Mouse (Mus musculus): ENCODE data around the gene Rasa3.

Gene Rasa3

DNA sequence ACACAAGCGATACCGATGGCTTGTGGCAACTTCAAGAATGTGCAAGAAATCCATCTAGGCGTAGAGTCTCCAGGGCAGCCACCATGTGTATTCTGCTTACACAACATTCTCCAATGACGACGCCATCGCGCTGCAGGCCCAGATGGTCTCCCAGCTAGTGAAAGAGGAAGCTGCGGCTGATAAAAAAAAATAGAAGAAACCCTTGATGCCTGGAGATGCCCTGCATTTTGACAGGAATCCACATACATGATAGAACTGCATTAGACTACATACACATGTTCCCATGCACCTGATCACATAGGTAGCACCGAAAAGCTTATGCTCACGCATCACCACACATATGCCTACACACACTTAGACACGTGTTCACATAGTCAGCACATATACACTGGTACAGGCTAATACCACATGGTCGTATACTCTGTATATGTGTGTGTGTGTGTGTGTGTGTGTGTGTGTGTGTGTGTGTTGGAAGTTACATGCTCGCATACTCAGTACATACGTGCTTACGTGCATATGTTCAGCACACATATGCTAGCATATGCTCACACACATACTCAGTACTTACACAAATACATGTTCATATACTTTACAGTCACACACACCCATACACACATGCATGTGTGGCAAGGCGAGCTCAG is 8.4 kb upstream of the Rasa3 start:
- DNase-seq (ENCODE audit: low read depth in 1 of 2, low spot score in 2 of 2) = peak; percentile 76 to 78

DNA sequence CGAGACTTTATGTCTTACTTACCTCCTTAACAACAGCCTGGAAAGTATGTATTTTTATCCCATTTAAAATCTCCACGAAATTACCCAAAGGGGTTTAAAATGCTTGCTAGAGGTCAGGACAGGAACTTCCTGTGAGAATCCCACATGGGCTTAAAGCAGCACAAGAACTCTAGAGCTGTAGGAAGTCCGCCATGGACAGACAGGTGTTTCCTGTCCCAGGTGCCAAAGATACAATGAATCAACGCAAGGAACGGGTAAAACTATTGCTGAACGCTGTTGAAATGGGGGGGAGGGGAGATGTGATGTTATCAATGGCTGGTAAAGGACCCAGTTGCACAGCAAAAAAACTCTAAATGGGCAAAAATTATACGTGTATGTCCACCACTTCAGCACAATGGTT is 6.7 kb upstream of the Rasa3 start:
- no peak for DNase-seq (ENCODE audit: low read depth in 1 of 2, low spot score in 2 of 2)

DNA sequence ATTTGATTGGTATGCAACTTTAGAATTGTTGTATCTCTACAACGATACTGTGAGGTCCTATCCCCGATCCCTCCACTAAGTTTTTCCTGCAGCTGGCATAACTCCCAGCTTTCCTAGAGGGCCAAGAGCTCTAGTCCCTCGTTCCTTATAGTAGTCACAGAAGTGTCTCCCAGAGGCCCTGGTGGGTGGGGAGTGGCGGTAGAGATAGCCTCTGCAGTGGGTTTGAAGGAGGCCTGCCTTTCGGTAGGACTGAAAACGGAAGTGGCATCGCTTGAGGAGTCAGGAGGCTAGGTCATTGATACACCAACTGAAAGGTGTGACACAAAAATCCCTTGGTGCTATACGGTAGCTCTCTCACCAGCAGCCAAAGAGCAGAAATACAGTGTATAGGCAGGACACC is 779 bp upstream of the Rasa3 start:
- DNase-seq (ENCODE audit: low read depth in 1 of 2, low spot score in 2 of 2) = no peak

DNA sequence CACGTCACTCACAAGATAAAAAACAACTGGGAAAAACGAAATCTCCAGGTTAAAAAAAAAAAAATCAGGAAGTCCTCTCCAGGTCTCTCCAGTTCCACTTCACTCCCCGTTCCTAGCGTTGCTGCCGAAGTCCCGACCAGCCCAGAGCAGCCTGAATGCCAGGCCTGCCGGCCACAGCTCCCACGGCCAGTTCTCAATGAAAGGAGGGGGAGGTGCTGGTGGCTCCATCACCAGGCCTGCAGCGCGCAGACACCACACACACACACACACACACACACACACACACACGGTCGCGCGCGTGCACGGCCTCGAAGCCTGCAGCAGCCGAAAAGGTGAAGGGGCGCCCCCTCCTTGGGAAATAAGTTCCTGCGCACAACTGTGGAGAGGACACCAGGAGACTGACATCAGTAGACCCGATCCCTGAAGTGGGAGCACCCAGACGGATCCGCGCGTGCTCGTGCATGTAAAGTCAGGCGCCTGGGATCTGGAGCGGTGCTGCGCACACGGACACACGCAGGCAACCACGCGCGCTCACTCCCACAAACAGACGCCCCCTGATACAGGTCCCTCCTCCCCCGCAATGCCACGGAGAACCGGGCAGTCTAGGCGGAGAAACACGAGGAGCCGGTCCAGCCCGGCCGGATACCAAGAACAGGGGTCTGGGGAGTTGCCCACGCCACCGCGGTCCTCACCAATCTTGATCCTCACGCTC is 546 bp downstream of the Rasa3 start:
- peak; percentile 27 to 47 for DNase-seq (ENCODE audit: low read depth in 1 of 2, low spot score in 2 of 2)

DNA sequence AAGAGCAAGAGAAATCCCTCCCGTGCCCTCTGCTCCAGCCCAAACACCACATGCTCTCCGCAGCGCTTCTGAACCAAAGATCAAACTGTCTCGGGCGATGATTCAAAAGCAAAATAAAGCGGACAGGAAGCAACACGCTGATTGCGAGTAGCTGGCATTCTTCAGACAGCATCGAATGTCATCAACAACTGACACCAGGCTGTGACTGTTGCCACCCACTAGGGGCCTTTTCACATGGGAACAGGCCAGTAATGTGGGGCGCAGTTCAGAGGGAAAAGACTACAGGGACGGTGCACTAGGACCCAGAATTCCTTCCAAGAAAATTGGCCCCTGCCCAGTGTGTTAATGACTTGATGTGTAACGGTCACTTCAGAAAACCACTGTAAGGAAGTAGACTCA is 1.1 kb downstream of the Rasa3 start:
- DNase-seq (ENCODE audit: low read depth in 1 of 2, low spot score in 2 of 2) = peak; percentile 48 to 67

DNA sequence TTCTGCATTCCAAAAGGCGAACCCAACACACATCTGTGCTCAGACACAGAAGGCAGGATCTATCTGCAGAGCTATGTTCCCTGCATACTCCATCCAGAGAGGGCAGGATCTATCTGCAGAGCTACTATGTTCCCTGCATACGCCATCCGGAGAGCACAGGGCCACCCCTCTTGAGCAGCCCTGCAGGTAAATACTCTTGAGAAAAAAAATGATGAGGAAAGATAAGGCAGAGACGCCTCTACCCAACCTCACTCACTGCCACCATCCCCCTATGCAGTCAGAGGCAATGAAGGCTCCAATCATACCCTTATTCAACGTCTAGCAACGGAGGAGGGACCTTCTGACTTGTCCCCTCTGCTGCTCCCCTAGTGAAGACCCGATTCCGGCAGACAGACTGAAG is 1.9 kb downstream of the Rasa3 start:
- no peak for DNase-seq (ENCODE audit: low read depth in 1 of 2, low spot score in 2 of 2)

DNA sequence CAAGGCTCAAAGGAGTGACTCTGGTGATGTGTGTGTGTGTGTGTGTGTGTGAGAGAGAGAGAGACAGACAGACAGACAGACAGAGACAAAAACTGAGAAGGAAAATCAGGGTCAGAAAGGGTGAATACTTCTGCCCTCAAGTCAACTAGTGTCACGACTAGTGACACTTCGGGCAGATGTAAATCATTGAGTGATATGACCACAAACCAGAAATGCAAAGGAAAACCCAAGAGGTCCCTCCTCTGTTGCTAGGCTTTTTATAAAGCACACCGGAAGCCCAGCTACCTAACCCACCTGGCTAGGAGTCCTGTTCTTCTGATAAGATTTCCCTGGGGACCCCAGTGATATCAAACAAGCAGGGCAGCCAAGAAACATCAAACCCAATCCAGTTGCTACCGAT is 2.3 kb downstream of the Rasa3 start:
- DNase-seq (ENCODE audit: low read depth in 1 of 2, low spot score in 2 of 2) = no peak

DNA sequence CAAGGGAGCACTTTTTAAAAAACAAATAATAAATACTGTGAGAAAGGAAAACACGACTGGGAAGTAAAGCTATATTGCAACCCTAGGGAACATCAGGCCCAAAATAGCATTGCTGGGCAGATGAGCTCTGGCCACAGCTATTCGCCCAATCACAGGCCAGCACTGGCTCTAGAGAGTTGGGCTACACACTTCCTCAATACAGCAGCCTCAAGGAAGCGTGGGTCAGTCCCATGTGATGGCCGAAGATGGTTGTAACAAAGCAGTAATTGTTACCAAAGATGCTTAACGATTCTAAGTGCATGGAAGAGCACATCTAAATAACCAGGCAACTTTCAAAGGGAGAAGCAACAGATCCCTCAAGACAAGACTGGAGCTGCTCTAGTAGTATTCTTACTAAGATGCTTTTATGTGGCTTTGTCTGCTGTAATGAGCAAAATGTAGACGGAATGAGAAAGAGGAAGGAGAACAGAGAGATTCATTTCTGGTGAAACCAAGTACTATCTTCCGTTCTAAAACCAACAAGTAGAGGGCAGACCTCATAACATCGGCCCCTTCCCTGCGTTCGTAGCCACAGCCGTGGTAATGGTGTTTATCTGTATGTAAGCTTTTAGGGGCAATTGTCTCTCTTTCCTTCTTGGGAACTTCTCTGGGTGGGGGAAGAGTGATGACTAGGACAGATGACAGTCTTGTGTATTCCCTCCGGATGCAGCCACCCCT is 3.0 kb downstream of the Rasa3 start:
- DNase-seq (ENCODE audit: low read depth in 1 of 2, low spot score in 2 of 2) = peak; percentile 30 to 54

DNA sequence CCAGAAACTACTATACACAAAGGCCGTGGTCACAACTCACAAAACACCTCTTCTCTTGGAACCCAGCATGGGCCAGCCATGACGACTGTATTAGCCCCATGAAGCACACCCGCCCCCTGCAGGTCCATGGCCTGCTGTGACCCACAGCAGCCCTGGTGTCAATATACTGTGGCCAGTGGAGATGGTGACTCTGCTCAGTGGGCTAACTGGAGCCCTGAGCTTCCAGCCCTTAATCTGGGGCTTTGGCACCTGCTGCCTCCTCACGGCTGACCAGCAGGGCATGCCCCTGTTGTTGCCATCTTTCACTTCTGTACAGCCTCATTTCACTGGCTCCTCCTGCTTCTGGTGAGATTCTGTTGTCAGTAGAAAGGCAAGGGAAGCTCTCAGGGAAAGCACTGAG is 4.2 kb downstream of the Rasa3 start:
- DNase-seq (ENCODE audit: low read depth in 1 of 2, low spot score in 2 of 2) = no peak

DNA sequence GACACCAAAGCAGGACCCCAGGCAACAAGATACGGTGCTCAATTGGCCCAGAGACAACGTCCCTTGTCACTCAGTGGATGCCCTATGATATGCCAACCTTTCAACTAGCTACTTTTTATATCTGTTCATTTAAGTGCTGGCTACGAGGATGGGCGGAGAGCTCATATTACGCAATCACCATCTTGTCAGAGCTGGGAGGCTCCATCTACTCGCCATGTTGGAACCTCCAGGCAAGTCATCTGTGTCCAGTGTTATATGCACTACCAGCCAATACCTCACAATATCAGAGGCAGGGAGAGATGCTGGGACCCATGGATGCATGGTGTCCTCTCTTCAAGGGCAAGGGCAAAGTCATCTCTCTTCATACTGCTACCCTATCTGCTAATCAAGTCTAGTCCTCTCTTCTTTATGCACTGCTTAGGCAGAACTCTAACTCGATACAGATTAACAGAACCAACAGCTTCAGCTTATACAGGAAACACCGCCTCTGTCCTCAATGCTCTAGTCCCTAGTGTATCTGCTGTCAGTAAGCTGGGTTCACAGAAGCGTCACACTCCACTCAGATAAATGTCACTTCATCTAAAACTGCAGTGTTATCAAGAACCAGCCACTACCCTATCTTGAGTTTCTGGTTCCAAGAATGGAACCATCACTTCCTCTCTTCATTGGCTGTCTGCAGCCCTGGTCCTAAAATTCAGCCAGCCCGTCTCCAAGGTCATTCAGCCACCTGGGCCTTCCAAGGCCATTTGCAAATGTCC is 6.0 kb downstream of the Rasa3 start:
- DNase-seq (ENCODE audit: low read depth in 1 of 2, low spot score in 2 of 2) = no peak

DNA sequence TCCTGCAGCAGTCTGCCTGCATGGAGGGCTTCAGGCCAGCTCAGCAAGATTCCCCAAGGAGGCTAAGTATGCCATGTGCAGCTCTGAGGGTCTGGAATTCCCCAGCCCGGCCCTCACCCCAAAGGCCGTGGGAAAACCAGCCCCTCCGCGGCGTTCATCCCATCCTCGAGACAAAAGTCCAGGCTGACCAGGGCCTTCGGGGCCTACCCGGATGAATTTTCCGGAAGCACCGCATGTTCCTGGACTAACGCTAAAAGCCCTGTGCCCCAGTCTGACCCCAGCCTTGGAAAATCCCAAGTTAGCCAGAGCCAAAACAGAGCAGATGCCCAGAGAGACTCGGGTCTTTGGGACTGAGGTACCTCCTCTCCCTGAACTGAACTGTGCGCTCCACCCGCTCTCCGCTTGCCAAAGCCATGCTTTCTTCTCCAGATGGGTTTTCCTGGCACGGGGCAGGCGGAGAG is 7.4 kb downstream of the Rasa3 start:
- no peak for DNase-seq (ENCODE audit: low read depth in 1 of 2, low spot score in 2 of 2)

DNA sequence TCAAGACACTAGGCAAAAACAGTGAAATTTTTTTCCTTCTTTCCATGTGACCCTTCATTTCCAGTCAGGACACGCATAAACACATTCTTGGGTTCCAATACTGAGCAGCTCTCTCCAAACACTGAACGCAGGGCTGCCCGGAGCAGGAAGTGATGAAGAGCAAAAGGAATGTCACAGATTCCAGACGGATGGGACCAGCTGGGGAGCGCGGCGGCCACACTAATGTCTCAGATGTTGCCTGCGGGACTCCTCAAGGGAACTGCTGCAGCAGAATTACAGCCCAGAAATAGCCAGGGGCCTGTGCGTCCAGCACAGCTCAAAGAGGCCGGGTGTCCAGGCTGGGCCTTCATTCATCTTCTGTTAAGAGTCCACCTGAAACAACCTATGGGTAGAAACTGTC is 9.0 kb downstream of the Rasa3 start:
- no peak for DNase-seq (ENCODE audit: low read depth in 1 of 2, low spot score in 2 of 2)

DNA sequence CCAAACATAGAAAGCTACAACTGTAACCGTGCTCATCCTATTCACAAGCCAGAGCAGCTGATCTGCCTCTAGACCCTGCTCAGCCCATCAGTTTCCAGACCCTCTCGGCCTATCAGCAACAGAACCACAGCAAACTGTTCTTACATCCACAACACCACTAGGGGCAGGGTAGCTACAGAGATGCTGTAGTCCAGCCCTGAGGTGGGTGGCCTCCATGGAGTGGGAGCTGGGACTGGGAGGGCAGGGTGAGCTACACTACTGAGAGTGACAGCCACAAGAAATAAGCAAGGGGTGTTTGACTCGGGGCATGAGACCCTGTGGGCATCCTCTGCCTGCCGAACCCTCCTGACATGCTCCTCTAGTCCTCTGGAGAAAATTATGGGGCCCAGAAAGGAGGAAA is 9.5 kb downstream of the Rasa3 start:
- DNase-seq (ENCODE audit: low read depth in 1 of 2, low spot score in 2 of 2) = no peak

DNA sequence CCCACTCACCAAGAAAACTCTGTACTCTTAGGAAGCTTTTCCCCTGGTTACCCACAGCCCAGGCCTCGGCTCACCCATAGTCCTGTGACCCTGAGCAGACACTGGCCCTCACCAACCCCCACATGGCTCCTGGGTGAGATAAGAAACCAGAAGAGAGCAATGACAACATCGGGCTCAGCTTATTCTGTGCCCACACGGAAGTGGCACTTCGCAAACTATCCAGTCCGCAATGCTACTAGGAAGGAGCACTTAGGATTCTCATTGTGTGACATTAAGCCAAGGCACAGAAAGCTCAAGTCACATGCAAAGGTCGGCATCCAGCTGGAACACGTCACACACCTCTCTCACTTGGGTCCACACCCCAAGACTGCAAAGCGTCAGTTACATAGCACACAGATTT is 11.5 kb downstream of the Rasa3 start:
- DNase-seq (ENCODE audit: low read depth in 1 of 2, low spot score in 2 of 2) = no peak

DNA sequence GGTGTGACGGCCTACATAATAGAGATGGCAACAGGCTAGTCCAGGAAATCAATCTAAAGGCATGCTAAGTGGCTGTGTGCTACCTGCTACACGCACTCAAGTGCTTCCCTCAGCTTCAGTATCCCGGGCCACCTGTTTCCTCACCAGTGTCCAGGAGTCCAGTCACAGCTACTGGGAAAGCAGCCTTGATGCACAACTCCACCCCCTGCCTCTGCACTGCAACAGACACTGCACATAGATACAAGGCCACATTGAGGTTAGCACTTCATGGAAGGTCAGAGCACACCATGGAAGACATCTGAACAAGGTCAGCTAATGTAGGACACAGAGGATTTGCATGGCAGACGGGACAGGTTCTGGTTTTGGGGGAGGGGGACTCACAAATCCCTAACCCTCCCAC is 11.9 kb downstream of the Rasa3 start:
- no peak for DNase-seq (ENCODE audit: low read depth in 1 of 2, low spot score in 2 of 2)

DNA sequence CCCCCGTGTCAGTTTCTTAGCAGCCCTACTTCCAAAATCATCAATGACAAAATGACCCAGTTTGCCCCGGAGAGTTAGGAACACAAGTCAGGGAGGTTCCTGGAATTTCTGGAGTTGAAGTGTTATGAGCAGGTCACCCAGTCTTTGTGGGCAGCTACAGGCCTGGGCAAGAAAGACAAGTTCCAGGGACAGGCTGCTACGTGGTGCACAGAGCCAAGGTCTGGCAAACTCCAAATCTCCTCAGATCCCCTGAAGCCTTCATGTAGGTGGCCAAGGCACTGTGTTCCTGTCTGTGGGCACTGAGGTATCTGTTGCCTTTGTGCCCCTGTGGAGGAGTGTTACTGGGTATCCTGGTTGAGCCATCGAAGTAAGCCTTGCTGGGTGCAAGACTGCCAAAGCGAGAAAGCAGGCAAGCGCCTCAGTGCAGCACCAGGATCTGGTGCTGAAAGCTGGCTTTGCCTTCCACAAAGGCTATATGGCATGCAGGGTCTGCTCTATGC is 12.6 kb downstream of the Rasa3 start:
- no peak for DNase-seq (ENCODE audit: low read depth in 1 of 2, low spot score in 2 of 2)

DNA sequence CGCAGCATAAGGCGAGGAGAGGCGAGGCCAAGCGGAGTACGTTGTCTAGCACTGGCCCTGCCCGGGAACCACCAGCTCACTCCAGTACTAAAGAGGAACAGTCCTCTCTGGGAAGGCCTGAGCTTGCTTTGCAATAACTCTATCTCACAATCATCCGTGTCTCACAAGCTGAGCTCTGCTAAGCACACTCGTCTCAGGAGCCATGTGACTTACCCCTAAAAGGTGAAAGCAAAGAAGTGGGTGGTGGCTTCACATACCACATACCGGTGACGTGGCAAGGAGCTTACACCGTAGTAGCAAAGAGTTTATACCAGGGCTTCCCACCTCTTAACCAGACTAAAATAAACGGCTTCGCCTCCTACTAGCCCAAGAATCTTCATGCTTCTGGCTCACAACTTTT is 17.1 kb downstream of the Rasa3 start:
- no peak for DNase-seq (ENCODE audit: low read depth in 1 of 2, low spot score in 2 of 2)

DNA sequence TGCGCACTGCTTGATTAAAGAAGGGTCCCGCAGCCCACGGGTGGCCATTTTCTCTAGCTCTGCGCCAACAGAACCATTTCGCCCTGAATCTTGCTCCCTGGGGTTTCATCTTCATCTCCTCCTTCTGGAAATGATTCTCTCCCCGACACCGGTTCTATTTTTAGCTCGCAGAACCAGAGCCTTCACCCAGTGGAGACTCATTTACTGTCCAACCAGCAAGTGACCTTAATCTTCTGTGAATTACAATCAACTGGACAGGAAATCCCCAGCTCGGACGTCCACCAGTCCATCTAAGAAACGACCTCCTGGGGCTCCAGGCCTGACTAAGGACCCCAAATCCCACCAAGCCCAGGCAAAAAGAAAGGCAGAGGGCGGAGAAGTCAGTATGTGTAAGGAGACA is 19.9 kb downstream of the Rasa3 start:
- no peak for DNase-seq (ENCODE audit: low read depth in 1 of 2, low spot score in 2 of 2)

DNA sequence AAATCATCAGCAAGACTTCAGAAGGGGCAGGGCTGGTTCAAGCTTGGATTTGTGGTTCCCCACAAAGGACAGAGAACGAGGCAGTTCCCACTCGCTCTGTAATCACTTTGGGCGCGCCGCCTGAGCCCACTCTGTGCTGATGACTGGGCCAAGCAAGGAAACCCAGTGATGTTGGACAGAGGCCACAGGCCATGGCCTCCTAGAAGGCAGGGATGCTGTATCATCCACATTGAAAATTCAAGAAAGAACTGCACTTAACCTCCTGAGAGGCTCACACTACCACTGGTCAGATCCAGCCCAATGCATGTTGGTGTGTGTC is 22.4 kb downstream of the Rasa3 start:
- DNase-seq (ENCODE audit: low read depth in 1 of 2, low spot score in 2 of 2) = no peak

DNA sequence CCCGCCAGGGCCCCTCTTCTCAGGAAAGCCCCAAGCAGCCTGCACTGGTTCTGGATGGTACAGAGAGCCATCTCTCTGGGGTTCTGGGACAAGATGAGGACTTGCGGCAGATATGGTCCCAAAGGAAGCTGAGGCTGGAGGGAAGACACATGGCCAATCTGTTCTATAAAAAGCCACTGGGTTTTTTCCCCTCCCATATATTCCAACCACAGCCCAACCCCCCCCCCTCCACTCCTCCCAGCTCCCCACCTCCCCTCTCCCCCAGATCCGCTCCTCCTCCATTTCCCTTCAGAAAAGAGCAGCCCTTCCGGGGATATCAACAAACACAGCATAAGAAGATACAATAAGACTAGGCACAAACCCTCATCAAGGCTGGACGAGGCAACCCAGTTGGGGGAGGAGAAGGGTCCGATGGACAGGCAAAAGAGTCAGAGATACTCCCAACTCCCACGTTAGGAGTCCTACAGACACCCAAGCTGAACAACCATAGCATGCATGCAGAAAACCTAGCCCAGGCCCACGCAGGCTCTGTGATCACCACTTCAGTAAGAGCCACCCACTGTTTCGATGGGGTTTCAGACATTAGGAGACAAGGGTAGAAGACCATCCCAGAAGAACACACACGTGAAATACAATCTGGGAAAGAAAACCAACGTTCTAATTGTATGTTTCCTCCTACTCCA is 22.9 kb downstream of the Rasa3 start:
- no peak for DNase-seq (ENCODE audit: low read depth in 1 of 2, low spot score in 2 of 2)

DNA sequence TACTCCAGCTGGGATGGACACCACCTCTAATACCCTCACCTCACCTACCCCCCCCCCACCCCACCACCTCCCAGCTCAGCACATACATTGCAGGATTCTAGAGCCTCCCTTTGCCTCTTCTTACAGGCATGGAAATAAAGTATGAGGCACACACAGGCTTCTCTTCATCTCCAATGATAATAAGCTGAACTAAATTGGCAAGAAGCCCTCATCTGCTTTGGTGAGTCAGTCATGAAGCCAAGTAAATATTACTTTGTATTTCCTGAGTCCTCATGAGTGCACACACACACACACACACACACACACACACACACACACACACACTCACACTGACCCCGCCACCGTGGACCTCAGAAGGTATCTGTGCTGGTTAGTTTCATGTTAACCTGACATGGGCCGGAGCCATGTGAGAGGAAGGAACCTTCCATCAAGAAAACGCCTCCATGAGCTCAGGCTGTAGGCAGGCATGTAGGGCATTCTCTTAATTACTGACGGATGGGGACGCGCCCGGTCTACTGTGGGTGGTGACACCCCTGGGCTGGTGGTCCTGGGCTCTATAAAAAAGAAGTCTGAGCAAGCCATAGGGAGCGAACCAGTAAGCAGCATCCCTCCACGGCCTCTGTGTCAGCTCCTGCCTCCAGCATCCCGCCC is 26.7 kb downstream of the Rasa3 start:
- DNase-seq (ENCODE audit: low read depth in 1 of 2, low spot score in 2 of 2) = no peak

Measured in monocyte, adult 2 months (primary cell).